Mouse (Mus musculus) heart, embryonic 13.5 days (tissue): Measurements from ENCODE around the gene Kcnk1. TPM values are rescaled to one million over a fixed set of nuclear protein-coding genes. Genes with fewer than 3 reads are reported as not detected.

Experiments
- ATAC-seq: fragments of 200-750 bp; cut with Nextera tagmentation; 2 replicates; pipeline ENCODE4 v1.8.0; 2017; ENCODE audit warnings: moderate TSS enrichment; ENCODE audit not compliant: insufficient number of reproducible peaks, low FRiP score, low TSS enrichment; ENCODE audit errors: extremely low read depth
- H3K27ac ChIP-seq: fragments of 300-500 bp; sonication (generic); replicated peaks from 2 replicates; pipeline ENCODE4 v1.5.1; 2015; ENCODE audit warnings: moderate library complexity, mild to moderate bottlenecking, inconsistent platforms
- H3K27me3 ChIP-seq: fragments of 300-500 bp; sonication (generic); replicated peaks from 2 replicates; pipeline ENCODE4 v1.6.1; 2015; ENCODE audit warnings: mild to moderate bottlenecking, inconsistent platforms
- H3K36me3 ChIP-seq: fragments of 300-500 bp; sonication (generic); 2 replicates; pipeline ENCODE4 v1.6.1; 2015; ENCODE audit warnings: mild to moderate bottlenecking, inconsistent platforms
- H3K4me1 ChIP-seq: fragments of 300-500 bp; sonication (generic); 2 replicates; pipeline ENCODE4 v1.6.1; 2015; ENCODE audit warnings: inconsistent platforms
- H3K4me2 ChIP-seq: fragments of 300-500 bp; sonication (generic); 2 replicates; pipeline ENCODE4 v1.6.1; 2015; ENCODE audit warnings: inconsistent platforms, mild to moderate bottlenecking, moderate library complexity
- H3K4me3 ChIP-seq: fragments of 300-500 bp; sonication (generic); 2 replicates; pipeline ENCODE4 v1.5.1; 2015; ENCODE audit warnings: moderate library complexity, mild to moderate bottlenecking, inconsistent platforms
- H3K9ac ChIP-seq: fragments of 300-500 bp; sonication (generic); 2 replicates; pipeline ENCODE4 v1.6.1; 2015; ENCODE audit warnings: inconsistent platforms, mild to moderate bottlenecking, moderate library complexity
- H3K9me3 ChIP-seq: fragments of 300-500 bp; sonication (generic); 2 replicates; pipeline ENCODE4 v1.6.1; 2016; ENCODE audit warnings: inconsistent platforms
- WGBS: fragments of 180-500 bp; shearing (Covaris S2); methylation state at CpG from one replicate; pipeline ENCODE4 v1.1.7; 2015; ENCODE audit warnings: mixed read lengths; 5-methylcytosine and 5-hydroxymethylcytosine counted together
- polyA plus RNA-seq: library from polyadenylated mRNA; unstranded; fragments of >200 nt; fragmentation: Nextera tagmentation; extraction: Ambion mirVana; gene quantifications from 2 replicates; pipeline ENCODE4 v1.2.1, GENCODE M21; 2015

Gene Kcnk1
- polyA plus RNA-seq, 1 experiment from 2014 or later, result 3.8 TPM

DNA sequence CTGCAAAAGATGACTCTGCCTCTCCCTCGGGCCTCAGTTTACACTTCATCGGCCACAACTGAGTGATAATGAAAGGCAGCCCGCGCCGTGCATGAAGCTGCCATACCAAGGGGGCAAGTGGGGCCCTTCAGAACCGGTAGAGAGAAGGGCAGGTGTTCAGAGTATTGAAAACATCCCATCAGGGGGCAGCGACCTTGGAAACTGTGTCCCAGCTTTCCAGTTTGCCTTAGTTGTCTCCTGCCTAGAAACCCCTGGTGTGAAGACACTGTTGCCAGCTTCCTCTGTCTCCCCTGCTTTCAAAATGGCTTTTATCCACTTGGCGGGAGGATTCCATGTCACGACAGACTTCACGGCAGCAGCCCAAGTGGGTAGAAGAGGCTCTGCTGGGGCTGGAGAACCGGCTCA lies 31.2 kb upstream of the Kcnk1 start:
- peak overlapping the region; percentile 71 for H3K4me2 ChIP-seq
- H3K9ac ChIP-seq, result peak overlapping the region; percentile 61
- no peak for ATAC-seq
- H3K4me3 ChIP-seq, result peak overlapping the region; percentile 40
- peaks cover 9% of the 10 kb centered on the region; the same call in 1 of the 2 replicates for H3K4me1 ChIP-seq
- peaks cover 39% of the 10 kb centered on the region for H3K27me3 ChIP-seq
- H3K36me3 ChIP-seq, result no peaks in the 10 kb centered on the region
- H3K9me3 ChIP-seq, result peaks cover 6% of the 10 kb centered on the region; the same call in 1 of the 2 replicates
- no peak overlapping the region for H3K27ac ChIP-seq
- WGBS, result 3% methylated on average over 11 of the region's 11 CpGs

DNA sequence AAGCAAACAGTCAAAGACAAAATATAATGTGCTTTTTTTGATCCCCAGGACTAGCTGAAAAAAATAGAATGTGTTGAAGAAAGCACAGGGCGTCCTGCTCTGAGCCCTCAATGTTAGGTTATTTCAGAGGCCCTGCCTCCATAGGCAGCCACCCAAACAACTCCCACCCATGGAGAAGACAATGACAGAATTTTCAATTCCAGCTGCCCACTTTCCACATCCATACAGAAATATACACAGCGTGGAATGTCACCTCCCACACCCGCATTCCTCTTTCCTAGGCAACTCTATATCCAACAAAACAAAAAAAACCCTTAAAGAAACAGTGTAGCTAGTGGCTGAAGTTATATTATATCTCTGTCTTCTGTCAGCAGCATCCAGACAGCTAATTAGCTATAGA lies 23.6 kb upstream of the Kcnk1 start:
- WGBS, result 50% methylated on average over 3 of the region's 3 CpGs
- H3K9ac ChIP-seq, result no peak overlapping the region
- no peak for ATAC-seq
- H3K4me1 ChIP-seq, result no peaks in the 10 kb centered on the region
- no peak overlapping the region for H3K27ac ChIP-seq
- peaks cover 3% of the 10 kb centered on the region; the same call in 1 of the 2 replicates for H3K27me3 ChIP-seq
- H3K9me3 ChIP-seq, result no peaks in the 10 kb centered on the region
- no peak overlapping the region for H3K4me2 ChIP-seq
- H3K4me3 ChIP-seq, result no peak overlapping the region
- no peaks in the 10 kb centered on the region for H3K36me3 ChIP-seq

DNA sequence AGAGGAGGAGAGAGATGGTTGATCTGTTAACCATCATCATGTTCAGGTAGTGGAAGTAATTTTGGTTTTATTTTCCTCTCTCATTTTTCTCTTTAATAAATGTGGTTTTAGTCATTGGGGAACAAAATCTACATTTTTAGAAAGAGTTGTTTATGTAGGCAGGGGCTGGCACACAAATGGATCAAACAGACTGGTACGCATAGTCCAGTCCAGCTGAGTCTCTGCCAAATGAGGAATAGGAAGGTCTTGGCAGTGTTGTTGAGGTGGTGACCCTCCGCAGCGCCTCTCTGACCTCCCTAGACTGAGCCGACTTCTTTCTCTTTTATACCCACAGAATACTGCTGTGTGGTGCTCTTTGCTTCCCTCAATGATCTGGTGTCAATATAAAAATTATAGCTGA lies 19.0 kb upstream of the Kcnk1 start:
- peaks cover 3% of the 10 kb centered on the region; the same call in 1 of the 2 replicates for H3K27me3 ChIP-seq
- H3K9ac ChIP-seq, result no peak overlapping the region
- H3K4me2 ChIP-seq, result no peak overlapping the region
- no peaks in the 10 kb centered on the region for H3K4me1 ChIP-seq
- no peak for ATAC-seq
- no peak overlapping the region for H3K4me3 ChIP-seq
- no peaks in the 10 kb centered on the region for H3K36me3 ChIP-seq
- WGBS, result 74% methylated on average over 4 of the region's 4 CpGs
- H3K27ac ChIP-seq, result no peak overlapping the region
- no peaks in the 10 kb centered on the region for H3K9me3 ChIP-seq

DNA sequence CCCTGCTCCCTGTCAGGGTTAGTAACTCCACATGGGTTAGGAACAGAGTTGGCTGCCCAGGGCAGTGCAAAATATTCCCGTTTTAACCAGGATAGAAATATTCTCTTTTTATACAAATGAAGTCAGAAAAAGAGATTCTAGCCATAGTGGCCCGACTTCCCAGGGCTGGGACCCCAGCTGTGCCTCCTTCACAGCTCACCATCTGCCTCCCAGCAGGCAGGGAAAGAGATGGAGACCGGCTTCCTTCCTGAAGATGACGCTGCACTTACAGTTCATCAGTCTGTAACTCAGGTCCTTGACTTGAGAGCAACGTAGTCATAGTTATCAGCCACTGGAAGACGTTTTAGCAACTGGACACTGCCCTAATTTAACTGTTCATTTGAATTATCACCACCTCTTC lies 14.1 kb upstream of the Kcnk1 start:
- Histone ChIP-seq H3K9ac (no peak overlapping the region), H3K4me1 (no peaks in the 10 kb centered on the region), H3K27me3 (no peaks in the 10 kb centered on the region; the same call in 1 of the 2 replicates), H3K4me2 (no peak overlapping the region), H3K4me3 (no peak overlapping the region), H3K27ac (no peak overlapping the region), H3K9me3 (no peaks in the 10 kb centered on the region), H3K36me3 (no peaks in the 10 kb centered on the region)
- ATAC-seq, result no peak
- WGBS, result 10% methylated on average over 6 of the region's 6 CpGs

DNA sequence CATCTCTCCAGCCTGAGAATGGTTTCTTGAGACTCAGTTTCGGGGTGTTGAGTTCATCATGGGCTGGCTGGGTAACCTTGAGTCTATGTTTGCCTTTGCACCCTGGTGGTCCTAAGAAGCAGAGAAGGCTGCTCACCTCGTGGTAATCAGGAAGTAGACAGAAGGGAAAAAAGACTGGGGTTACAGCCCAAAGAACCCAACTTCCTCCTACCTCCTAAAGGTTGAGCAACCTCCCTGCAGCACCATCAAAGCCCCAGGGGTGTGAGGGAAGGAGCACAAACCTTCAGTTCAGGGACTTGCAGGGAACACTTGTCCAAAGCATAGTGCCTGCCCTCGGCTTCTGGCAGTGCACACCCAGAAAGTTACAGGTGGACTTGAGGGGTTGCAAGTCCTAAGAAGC lies 11.5 kb upstream of the Kcnk1 start:
- no peak for ATAC-seq
- Histone ChIP-seq H3K9ac (no peak overlapping the region), H3K27ac (no peak overlapping the region), H3K36me3 (no peaks in the 10 kb centered on the region), H3K4me2 (no peak overlapping the region), H3K9me3 (no peaks in the 10 kb centered on the region), H3K4me1 (no peaks in the 10 kb centered on the region), H3K4me3 (no peak overlapping the region), H3K27me3 (peaks cover 9% of the 10 kb centered on the region)
- WGBS, result 44% methylated on average over 3 of the region's 3 CpGs

DNA sequence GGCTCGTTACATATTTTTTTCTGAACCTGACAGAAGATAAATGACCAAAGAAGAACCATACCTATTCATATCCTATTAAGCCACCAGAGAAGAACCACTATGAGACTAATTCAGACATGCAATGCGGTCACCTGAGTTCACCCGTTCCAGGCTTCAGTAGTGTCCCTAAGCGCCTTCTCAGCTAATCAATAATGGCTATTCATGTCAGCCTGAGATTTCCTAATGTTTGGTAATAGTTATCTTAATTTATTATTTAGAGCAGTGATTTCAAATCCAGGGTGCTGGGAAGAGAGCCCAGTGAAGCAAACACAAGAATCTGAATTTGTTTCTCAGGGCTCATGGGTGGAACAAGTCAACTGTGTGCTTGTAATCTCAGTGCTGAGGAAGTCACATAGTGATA lies 10.8 kb upstream of the Kcnk1 start:
- H3K4me2 ChIP-seq, result no peak overlapping the region
- no peak overlapping the region for H3K27ac ChIP-seq
- no peak for ATAC-seq
- WGBS, result 82% methylated on average over 4 of the region's 4 CpGs
- no peak overlapping the region for H3K4me3 ChIP-seq
- H3K36me3 ChIP-seq, result no peaks in the 10 kb centered on the region
- H3K27me3 ChIP-seq, result peaks cover 11% of the 10 kb centered on the region
- no peak overlapping the region for H3K9ac ChIP-seq
- no peaks in the 10 kb centered on the region for H3K9me3 ChIP-seq
- H3K4me1 ChIP-seq, result no peaks in the 10 kb centered on the region

DNA sequence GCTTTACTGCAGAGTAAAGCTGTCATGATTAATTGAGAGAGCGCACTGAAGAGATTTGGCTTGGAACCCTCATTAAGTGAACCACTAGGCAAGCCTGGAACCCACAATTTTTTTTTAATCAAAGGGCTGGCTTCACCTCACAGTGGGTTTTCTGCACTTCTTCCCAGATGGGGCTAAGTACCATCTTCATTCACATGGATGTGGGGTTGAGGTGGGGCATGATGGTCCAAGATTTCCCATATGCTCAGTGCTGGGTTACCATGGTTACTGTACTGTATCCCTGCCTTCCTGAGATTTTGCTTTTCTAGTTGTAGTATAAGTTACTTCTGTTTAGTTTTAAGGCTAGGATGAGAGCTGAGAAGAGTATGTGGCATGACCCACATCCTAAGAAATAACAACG lies 9.6 kb upstream of the Kcnk1 start:
- WGBS, result 85% methylated on average over 2 of the region's 2 CpGs
- ATAC-seq, result no peak

DNA sequence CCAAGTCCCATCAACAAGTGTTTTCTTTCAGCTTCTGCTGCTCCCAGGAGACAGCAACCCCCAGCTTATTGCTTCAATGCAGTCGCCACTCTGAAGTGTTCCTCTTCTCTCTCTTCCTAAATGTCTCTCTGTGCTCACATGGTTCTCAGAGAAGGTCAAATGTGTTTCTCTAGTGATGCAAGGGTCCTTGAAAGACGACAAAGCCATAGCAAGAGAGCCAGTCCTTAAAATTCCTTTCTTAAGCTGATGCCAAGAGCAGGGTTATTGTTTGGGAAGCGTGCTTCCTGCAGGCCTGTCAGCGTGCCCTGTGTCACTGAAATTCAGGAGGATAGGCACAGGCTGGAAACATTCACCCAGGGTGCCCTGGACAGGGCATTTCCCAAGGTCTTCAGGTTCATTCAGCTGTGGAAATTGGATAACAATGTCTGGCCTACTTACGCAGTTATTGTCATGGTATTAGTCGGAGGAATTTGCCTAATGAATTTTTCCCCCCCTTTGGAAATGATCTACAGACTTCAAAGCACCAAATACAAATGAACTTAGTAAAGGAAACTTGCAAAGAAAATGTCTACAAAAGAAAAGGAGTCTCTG lies 7.9 kb upstream of the Kcnk1 start:
- 55% methylated on average over 6 of the region's 6 CpGs for WGBS
- no peaks in the 10 kb centered on the region for H3K9me3 ChIP-seq
- no peaks in the 10 kb centered on the region for H3K36me3 ChIP-seq
- no peak for ATAC-seq
- no peak overlapping the region for H3K27ac ChIP-seq
- no peak overlapping the region for H3K4me3 ChIP-seq
- H3K4me2 ChIP-seq, result no peak overlapping the region
- peaks cover 35% of the 10 kb centered on the region for H3K27me3 ChIP-seq
- no peaks in the 10 kb centered on the region for H3K4me1 ChIP-seq
- H3K9ac ChIP-seq, result no peak overlapping the region

More for the DNA sequence above, 9.6 kb upstream of the Kcnk1 start:
- Histone ChIP-seq H3K4me2 (no peak overlapping the region), H3K9ac (no peak overlapping the region), H3K36me3 (no peaks in the 10 kb centered on the region), H3K27me3 (peaks cover 22% of the 10 kb centered on the region), H3K27ac (no peak overlapping the region), H3K4me3 (no peak overlapping the region), H3K4me1 (no peaks in the 10 kb centered on the region), H3K9me3 (no peaks in the 10 kb centered on the region)

DNA sequence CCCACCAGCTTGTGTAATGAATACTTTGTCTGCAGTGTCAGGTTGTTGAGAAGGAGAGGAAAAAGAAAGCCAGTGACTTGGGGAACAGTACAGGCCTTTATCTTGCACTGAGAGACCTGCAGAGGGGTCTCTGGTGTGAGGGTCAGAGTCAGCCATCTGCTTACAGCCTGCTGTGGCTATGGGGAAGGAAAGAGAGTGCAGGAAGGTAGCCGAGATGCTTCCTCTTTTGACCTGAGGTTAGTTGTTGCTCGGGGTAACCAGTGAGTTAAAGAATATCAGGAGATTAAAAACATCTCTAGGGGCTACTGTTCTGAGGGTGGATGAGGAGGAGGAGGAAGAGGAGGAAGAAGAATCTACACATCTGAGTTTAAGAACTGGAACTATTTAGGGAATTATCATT lies 7.0 kb upstream of the Kcnk1 start:
- H3K4me1 ChIP-seq, result no peaks in the 10 kb centered on the region
- peaks cover 44% of the 10 kb centered on the region for H3K27me3 ChIP-seq
- H3K4me3 ChIP-seq, result no peak overlapping the region
- H3K9ac ChIP-seq, result no peak overlapping the region
- H3K36me3 ChIP-seq, result no peaks in the 10 kb centered on the region
- H3K27ac ChIP-seq, result no peak overlapping the region
- H3K4me2 ChIP-seq, result no peak overlapping the region
- 47% methylated on average over 2 of the region's 2 CpGs for WGBS
- ATAC-seq, result no peak
- H3K9me3 ChIP-seq, result no peaks in the 10 kb centered on the region

DNA sequence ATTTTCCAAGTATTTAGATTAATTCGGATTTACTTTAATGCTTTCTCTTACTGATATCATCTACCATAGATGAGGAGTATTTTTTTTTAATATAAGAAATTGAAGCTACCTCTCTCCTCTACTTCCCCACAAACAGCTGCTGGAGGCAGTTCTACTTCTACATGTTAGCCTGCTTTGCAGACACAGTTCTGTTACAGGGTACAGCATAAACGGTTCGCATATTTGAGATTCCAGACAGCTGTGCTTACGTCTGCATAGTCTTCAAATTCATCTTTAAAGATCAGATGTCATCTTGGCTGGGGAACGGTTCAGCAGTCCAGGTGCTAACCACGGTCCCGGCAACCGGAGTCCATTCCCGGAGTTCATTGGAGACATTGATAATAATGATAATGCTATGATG lies 1.3 kb upstream of the Kcnk1 start:
- Histone ChIP-seq H3K27me3 (peaks cover 91% of the 10 kb centered on the region), H3K27ac (no peak overlapping the region), H3K36me3 (no peaks in the 10 kb centered on the region), H3K9ac (no peak overlapping the region), H3K4me3 (no peak overlapping the region), H3K4me1 (peaks cover 14% of the 10 kb centered on the region), H3K9me3 (no peaks in the 10 kb centered on the region), H3K4me2 (no peak overlapping the region)
- no peak for ATAC-seq
- 51% methylated on average over 9 of the region's 9 CpGs for WGBS

DNA sequence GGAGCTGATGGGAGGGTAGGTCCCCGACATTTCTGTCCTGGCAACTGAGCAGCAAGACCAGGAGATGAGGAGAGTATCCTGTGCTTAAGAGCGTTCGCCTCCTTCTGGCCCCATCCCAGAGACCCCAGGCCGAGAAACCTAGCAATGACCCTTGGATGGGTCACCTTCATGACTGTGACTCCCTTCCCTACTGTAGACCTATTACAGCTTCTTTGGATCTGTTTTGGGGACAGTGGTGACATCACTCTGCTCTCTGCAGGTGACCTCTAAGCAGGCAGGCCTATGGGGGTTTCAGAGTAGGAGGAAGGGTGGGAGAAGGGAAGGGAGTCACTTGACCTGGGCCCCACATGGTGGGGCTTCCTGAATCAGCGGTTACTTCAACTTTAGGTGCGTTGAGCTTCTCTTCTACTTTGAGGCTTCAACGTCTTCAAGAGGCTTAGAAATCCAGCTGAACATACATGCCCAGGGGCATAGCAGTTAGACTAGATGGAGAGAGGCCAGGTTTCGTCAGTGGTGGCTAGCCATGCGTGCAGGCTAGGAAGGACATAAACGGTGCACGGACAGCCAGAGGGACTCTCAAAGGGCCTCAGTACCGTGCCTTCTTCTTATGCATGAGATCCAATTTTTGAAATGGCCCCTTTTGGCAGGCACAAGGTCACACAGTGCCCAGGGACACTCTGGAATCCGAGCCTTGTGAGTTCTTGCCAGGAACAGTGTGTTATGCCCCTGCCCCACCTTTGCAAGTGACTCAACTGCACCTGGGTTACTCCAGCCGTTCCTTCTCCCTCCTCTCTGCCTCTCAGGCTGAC lies 1.3 kb downstream of the Kcnk1 start:
- H3K9me3 ChIP-seq, result no peaks in the 10 kb centered on the region
- H3K4me1 ChIP-seq, result peaks cover 14% of the 10 kb centered on the region
- WGBS, result 31% methylated on average over 14 of the region's 14 CpGs
- H3K36me3 ChIP-seq, result no peaks in the 10 kb centered on the region
- H3K27ac ChIP-seq, result no peak overlapping the region
- H3K4me2 ChIP-seq, result peak overlapping the region; percentile 93
- peak overlapping the region; percentile 64 for H3K4me3 ChIP-seq
- peak overlapping the region; percentile 75; the same call in 1 of the 2 replicates for H3K9ac ChIP-seq
- no peak for ATAC-seq
- H3K27me3 ChIP-seq, result peaks cover 75% of the 10 kb centered on the region

DNA sequence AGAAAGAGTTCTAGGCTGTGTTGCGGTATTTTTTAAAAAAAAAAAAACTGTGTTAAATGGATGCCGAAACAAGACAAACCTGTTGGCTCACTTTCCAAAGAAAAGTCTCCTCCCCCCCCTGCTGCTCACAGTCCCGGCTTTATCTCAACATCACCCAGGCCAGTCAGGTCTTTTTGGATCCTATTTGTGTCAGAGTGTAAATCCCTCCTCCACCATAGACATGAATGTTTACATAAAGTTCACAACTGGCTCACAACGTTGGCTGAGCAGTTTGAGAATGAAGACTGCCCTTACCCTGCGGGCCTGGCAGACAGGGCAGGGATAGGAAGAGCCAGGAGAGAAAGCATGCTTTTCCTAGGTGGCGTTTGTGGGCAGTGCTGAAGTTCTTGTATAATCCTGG lies 2.0 kb downstream of the Kcnk1 start:
- H3K4me3 ChIP-seq, result no peak overlapping the region
- peaks cover 67% of the 10 kb centered on the region for H3K27me3 ChIP-seq
- H3K9ac ChIP-seq, result no peak overlapping the region
- no peaks in the 10 kb centered on the region for H3K9me3 ChIP-seq
- peaks cover 14% of the 10 kb centered on the region for H3K4me1 ChIP-seq
- H3K4me2 ChIP-seq, result peak overlapping the region; percentile 93; the same call in 1 of the 2 replicates
- no peak for ATAC-seq
- 33% methylated on average over 6 of the region's 6 CpGs for WGBS
- no peaks in the 10 kb centered on the region for H3K36me3 ChIP-seq
- H3K27ac ChIP-seq, result no peak overlapping the region
